Mouse (Mus musculus): ENCODE measurements around the gene Hoxb6.

DNA sequence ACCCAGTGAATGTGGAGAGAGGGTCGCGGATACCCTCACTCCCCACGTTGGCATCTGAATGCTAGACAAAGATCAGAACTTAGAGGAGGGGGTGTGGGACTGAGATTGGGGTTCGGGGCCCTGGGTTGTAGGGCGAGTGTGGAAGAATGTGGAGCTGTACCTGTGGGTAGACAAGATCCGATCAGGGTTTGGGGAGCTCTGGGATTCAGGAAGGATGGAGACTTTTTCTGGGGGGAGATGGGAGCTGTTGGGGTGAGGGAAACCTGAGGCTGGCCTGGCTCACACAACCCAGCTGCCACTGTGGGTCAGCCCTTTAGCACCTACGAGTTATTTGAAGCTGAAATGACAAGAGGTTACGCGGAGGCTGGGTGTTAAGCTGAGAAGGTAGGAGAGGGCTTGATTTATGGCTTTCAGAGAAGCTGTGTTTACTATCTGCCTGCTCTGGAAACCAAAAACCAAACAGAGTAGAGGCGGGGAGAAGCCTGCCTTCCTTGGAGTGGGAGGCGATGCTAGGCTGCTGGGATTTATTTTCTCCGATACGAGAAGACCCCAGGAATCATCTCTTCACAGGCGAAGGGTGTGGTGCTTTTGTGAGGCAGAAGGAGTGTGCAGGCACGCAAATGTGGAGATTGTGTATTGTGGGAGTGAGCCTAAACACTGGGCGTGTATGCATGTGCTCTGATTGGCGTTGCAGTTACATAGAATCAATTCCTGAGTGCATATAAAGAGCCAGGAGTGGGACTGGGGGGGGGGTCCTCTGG is 41.1 kb downstream of the Hoxb6 start:
- TF ChIP-seq POLR2A (IDR thresholded peaks at IDR 0.05; ENCODE audit: control insufficient read depth in 1 of 2, insufficient read depth in 1 of 2, low read depth in 1 of 2, low read length in 2 of 2, poor library complexity in 1 of 2): no peak
- no peak for TF ChIP-seq SMC3 (IDR thresholded peaks at IDR 0.05; ENCODE audit: low read depth, low read length)
- TF ChIP-seq ETS1 (IDR thresholded peaks at IDR 0.05; ENCODE audit: low read depth, low read length): no peak
- no peak for TF ChIP-seq CTCF (IDR thresholded peaks at IDR 0.05 in 2 of 3, conservative IDR thresholded peaks at IDR 0.05 in 1 of 3; ENCODE audit: control insufficient read depth in 1 of 3, insufficient read depth in 1 of 3, low read depth in 2 of 3, low read length in 3 of 3, poor library complexity in 1 of 3, severe bottlenecking in 1 of 3)
- no peak for TF ChIP-seq TCF12 (IDR thresholded peaks at IDR 0.05; ENCODE audit: low read depth, low read length)
- TF ChIP-seq GATA1 (IDR thresholded peaks at IDR 0.05; ENCODE audit: low read depth, low read length): no peak
